Mouse (Mus musculus) liver, adult 2 months (tissue): ENCODE measurements around the gene Arfgef2.

ENCODE experiments used
- CTCF ChIP-seq: fragments of 200-500 bp; IDR thresholded peaks from 2 replicates; pipeline ENCODE4 v1.5.1; 2011; ENCODE audit warnings: low read depth, low read length, control low read depth
- POLR2A ChIP-seq: fragments of 200-500 bp; IDR thresholded peaks from 2 replicates; pipeline ENCODE4 v1.6.1; 2011; ENCODE audit warnings: low read length, control low read depth; ENCODE audit not compliant: insufficient read depth; ENCODE audit errors: extremely low read depth

DNA sequence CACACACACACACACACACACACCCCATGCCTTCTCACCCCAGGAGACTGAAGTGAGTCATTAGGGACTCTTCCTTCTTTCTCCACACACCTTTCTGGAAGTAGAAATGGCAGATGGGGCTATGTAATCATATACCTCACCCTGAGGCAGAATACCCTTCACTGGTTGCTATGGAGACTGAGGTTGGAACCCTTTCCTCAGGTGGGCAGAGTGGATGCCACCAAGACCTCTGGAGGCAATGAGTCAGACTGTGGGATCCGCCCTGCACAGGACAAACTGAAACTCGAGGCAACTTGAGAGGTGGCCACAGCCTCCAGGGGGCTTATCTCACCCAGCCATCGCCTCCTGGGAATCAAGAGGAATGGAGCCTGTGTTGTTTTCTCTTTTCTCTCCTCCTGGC lies 47.4 kb upstream of the Arfgef2 start:
- TF ChIP-seq POLR2A (no peak), CTCF (no peak)
